Comparison of ENCODE assay signal across 8 mouse cellular contexts in genomic region chr1:90927929-90928574, GRCm38 (mm10). TPM values are rescaled to one million over a fixed set of nuclear protein-coding genes. Genes with fewer than 3 reads are reported as not detected.
DNase-seq lines count a peak whose midpoint lies in the region; ATAC-seq and TF ChIP-seq lines count a peak whose summit lies in the region.

No protein-coding gene starts in this region.

- no peak for DNase-seq in heart, adult 2 months
- peak; percentile 26 for DNase-seq in mesoderm, embryonic 11.5 days (ENCODE audit: low read depth, low spot score)
- no peak for DNase-seq in cerebellum, postnatal 36 days
- no peak for DNase-seq in thymus, postnatal 0 days (ENCODE audit: low spot score)
- no peak for DNase-seq in urinary bladder, adult 2 months (ENCODE audit: low spot score)

- no peak for TF ChIP-seq POLR2A in heart, adult 2 months (IDR thresholded peaks at IDR 0.05; ENCODE audit: insufficient read depth, low read depth, low read length)
- TF ChIP-seq POLR2A in ES-Bruce4 (IDR thresholded peaks at IDR 0.05; ENCODE audit: insufficient read depth, low read length) = no peak

- peak overlapping the region; percentile 81 for H3K4me2 ChIP-seq in heart, embryonic 13.5 days

- H3K27ac ChIP-seq in heart, embryonic 13.5 days (replicated peaks) = no peak overlapping the region
- no peak overlapping the region for H3K27ac ChIP-seq in heart, adult 2 months
- no peak overlapping the region for H3K27ac ChIP-seq in ES-Bruce4 (ENCODE audit: insufficient read depth, low read length)

- no peaks in the 10 kb centered on the region for H3K9me3 ChIP-seq in heart, embryonic 13.5 days
- H3K9me3 ChIP-seq in ES-Bruce4 (replicated peaks; ENCODE audit: control insufficient read depth, insufficient read depth, low read length, poor library complexity, severe bottlenecking) = no peaks in the 10 kb centered on the region

- no peak for TF ChIP-seq EP300 in heart, adult 2 months (IDR thresholded peaks at IDR 0.05; ENCODE audit: insufficient read depth, low read depth, low read length)
- no peak for TF ChIP-seq EP300 in ES-Bruce4 (IDR thresholded peaks at IDR 0.05; ENCODE audit: insufficient read depth, low read depth, low read length)

- peak overlapping the region; percentile 70 for H3K9ac ChIP-seq in heart, embryonic 13.5 days
- no peak overlapping the region for H3K9ac ChIP-seq in heart, adult 2 months (ENCODE audit: low read depth, low read length)
- no peak overlapping the region for H3K9ac ChIP-seq in ES-Bruce4 (ENCODE audit: low read depth, poor library complexity, severe bottlenecking)

- intact Hi-C loops in heart, adult 2 months (cut with DNase I) = loop anchor here (1.0 kb wide), 1 partner anchor 28 kb away; no protein-coding TSS in a partner anchor

- ATAC-seq in heart, embryonic 13.5 days (ENCODE audit: extremely low read depth, insufficient number of reproducible peaks, low FRiP score, low TSS enrichment) = peak; percentile 22; the same call in 1 of the 2 replicates
- 0 out of 2 replicates have a peak, but pooled peaks have one; percentile 20 for ATAC-seq in granulocyte monocyte progenitor cell, adult 5-6 weeks (replicated peaks; ENCODE audit: poor library complexity, severe bottlenecking)

- H3K4me1 ChIP-seq in heart, embryonic 13.5 days = peaks cover 27% of the 10 kb centered on the region
- no peaks in the 10 kb centered on the region for H3K4me1 ChIP-seq in heart, adult 2 months (ENCODE audit: control insufficient read depth, insufficient read depth, low read length)
- no peaks in the 10 kb centered on the region for H3K4me1 ChIP-seq in ES-Bruce4 (ENCODE audit: control insufficient read depth, insufficient read depth, low read length)

- WGBS in heart, embryonic 13.5 days = 2% methylated on average over 23 of the region's 23 CpGs
- 6% methylated on average over 23 of the region's 23 CpGs for WGBS in heart, adult 2 months

- peak overlapping the region; percentile 48 for H3K4me3 ChIP-seq in heart, embryonic 13.5 days
- no peak overlapping the region for H3K4me3 ChIP-seq in heart, adult 2 months
- peak overlapping the region; percentile 43 for H3K4me3 ChIP-seq in ES-Bruce4 (ENCODE audit: low read depth, low read length)

- 0 out of 2 replicates have a peak, but pooled peaks cover 7% of the 10 kb centered on the region for H3K27me3 ChIP-seq in heart, embryonic 13.5 days (replicated peaks)
- no peaks in the 10 kb centered on the region for H3K27me3 ChIP-seq in heart, adult 2 months (ENCODE audit: control insufficient read depth, insufficient read depth, low read length)
- no peaks in the 10 kb centered on the region for H3K27me3 ChIP-seq in ES-Bruce4 (ENCODE audit: control insufficient read depth, insufficient read depth, low read length, poor library complexity, severe bottlenecking)

- TF ChIP-seq CTCF in heart, adult 2 months (IDR thresholded peaks at IDR 0.05) = no peak
- TF ChIP-seq CTCF in ES-Bruce4 (IDR thresholded peaks at IDR 0.05; ENCODE audit: low read depth, low read length) = no peak

- H3K79me2 ChIP-seq in heart, adult 2 months (replicated peaks; ENCODE audit: control insufficient read depth, insufficient read depth, low read length) = no peaks in the 10 kb centered on the region

- no peaks in the 10 kb centered on the region for H3K36me3 ChIP-seq in heart, embryonic 13.5 days
- H3K36me3 ChIP-seq in heart, adult 2 months (ENCODE audit: control insufficient read depth, insufficient read depth, low read length) = no peaks in the 10 kb centered on the region
- H3K36me3 ChIP-seq in ES-Bruce4 (ENCODE audit: control insufficient read depth, insufficient read depth, low read length, poor library complexity, severe bottlenecking) = no peaks in the 10 kb centered on the region

RNA-seq across cellular contexts. Expression of gene Mlph, which starts 13.2 kb away (rescaled TPM):
- polyA plus RNA-seq in heart, embryonic 13.5 days (2015; fragmentation: Nextera tagmentation; extraction: Ambion mirVana) = 0.04 and 0.40 TPM in 2 replicates
- 1 to 10 TPM in 1 of 2 experiments, under 1 TPM in 1; 0.73 to 1.1 TPM for total RNA-seq in heart, adult 2 months (2021)
- polyA plus RNA-seq in heart, adult 2 months (2012; rRNA removed) = 0.44 and 0.72 TPM in 2 replicates
- 0.24 and 0.28 TPM in 2 replicates for polyA plus RNA-seq in ES-Bruce4 (2011; ENCODE audit: insufficient read depth, insufficient read length, low read depth, missing spikeins)
- total RNA-seq in granulocyte monocyte progenitor cell, adult 5-6 weeks (2014; fragmentation: Nextera tagmentation) = 0.17 TPM in 1 of 2 replicates, not detected in the other
- total RNA-seq in granulocyte monocyte progenitor cell, adult 5-6 weeks (2017) = 0.95 TPM in 1 of 2 replicates, not detected in the other
- polyA plus RNA-seq in thymus, postnatal 0 days (2015; fragmentation: Nextera tagmentation; extraction: Ambion mirVana) = 0.45 and 0.55 TPM in 2 replicates
- polyA plus RNA-seq in urinary bladder, adult 2 months (2012; rRNA removed) = 6.0 and 7.2 TPM in 2 replicates

RNA-seq across cellular contexts. Expression of gene Prlh, which starts 24.9 kb away (rescaled TPM):
- not detected in 2 replicates for polyA plus RNA-seq in heart, embryonic 13.5 days (2015; fragmentation: Nextera tagmentation; extraction: Ambion mirVana)
- total RNA-seq in heart, adult 2 months (2021) = not detected
- polyA plus RNA-seq in heart, adult 2 months (2012; rRNA removed) = not detected in 2 replicates
- polyA plus RNA-seq in ES-Bruce4 (2011; ENCODE audit: insufficient read depth, insufficient read length, low read depth, missing spikeins) = not detected in 2 replicates
- not detected in 2 replicates for total RNA-seq in granulocyte monocyte progenitor cell, adult 5-6 weeks (2014; fragmentation: Nextera tagmentation)
- not detected in 2 replicates for total RNA-seq in granulocyte monocyte progenitor cell, adult 5-6 weeks (2017)
- polyA plus RNA-seq in thymus, postnatal 0 days (2015; fragmentation: Nextera tagmentation; extraction: Ambion mirVana) = not detected in 2 replicates
- not detected in 2 replicates for polyA plus RNA-seq in urinary bladder, adult 2 months (2012; rRNA removed)

RNA-seq across cellular contexts. Expression of gene Rab17, which starts 41.4 kb away (rescaled TPM):
- 0.57 and 1.5 TPM in 2 replicates for polyA plus RNA-seq in heart, embryonic 13.5 days (2015; fragmentation: Nextera tagmentation; extraction: Ambion mirVana)
- 1 to 10 TPM; 1.7 to 2.6 TPM for total RNA-seq in heart, adult 2 months (2021)
- polyA plus RNA-seq in heart, adult 2 months (2012; rRNA removed) = 1.4 and 2.3 TPM in 2 replicates
- polyA plus RNA-seq in ES-Bruce4 (2011; ENCODE audit: insufficient read depth, insufficient read length, low read depth, missing spikeins) = 0.94 and 1.0 TPM in 2 replicates
- total RNA-seq in granulocyte monocyte progenitor cell, adult 5-6 weeks (2014; fragmentation: Nextera tagmentation) = 3.1 TPM in 1 of 2 replicates, not detected in the other
- 0.47 and 2.0 TPM in 2 replicates for total RNA-seq in granulocyte monocyte progenitor cell, adult 5-6 weeks (2017)
- polyA plus RNA-seq in thymus, postnatal 0 days (2015; fragmentation: Nextera tagmentation; extraction: Ambion mirVana) = 0.94 and 1.1 TPM in 2 replicates
- 4.2 and 6.0 TPM in 2 replicates for polyA plus RNA-seq in urinary bladder, adult 2 months (2012; rRNA removed)
